Mouse (Mus musculus) heart, adult 11 months (tissue): Measurements from ENCODE around the gene Cacna1s.
A peak's percentile ranks its signal among the peaks of the same experiment; 100 is the strongest.

Experiments
- DNase-seq: peaks from one replicate; pipeline ENCODE4 v3.0.0; 2022

The Cacna1s gene

GRCm38 (mm10) chr1:136138191-136138830 lies 85.8 kb downstream of the Cacna1s start:
- no peak for DNase-seq

DNA sequence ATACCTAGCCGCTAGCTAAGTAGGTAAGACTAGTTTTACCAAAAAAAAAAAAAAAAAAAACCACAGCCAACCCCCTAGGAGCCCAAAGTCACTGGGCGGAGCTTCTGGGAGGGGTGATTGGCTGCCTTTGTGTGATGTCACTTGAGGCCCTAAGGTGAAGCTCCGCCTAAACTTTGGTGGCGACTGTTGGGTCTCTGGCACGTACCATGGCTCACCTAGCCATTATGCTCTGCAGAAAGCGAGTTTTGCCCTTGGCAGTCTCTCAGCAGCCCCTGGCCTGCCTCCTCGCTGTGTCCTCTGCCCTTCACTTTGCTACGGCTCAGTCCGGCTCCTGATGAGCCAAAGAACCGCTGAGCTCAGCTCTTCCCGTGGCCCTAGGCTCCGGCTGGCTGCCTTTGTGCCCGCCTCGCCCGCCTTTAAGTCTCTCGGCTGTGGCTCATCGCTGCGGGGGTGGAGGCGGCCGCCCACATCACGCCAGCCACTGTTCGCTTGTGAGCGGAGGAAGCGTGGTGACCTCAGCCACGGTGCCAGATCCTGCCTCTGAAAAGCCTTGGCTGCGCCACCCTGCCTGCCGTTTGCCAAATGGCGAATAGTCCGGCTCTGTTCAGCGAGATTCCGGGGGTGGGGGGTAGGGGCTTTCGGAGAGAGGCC lies 87.6 kb downstream of the Cacna1s start:
- DNase-seq = peak; percentile 98

DNA sequence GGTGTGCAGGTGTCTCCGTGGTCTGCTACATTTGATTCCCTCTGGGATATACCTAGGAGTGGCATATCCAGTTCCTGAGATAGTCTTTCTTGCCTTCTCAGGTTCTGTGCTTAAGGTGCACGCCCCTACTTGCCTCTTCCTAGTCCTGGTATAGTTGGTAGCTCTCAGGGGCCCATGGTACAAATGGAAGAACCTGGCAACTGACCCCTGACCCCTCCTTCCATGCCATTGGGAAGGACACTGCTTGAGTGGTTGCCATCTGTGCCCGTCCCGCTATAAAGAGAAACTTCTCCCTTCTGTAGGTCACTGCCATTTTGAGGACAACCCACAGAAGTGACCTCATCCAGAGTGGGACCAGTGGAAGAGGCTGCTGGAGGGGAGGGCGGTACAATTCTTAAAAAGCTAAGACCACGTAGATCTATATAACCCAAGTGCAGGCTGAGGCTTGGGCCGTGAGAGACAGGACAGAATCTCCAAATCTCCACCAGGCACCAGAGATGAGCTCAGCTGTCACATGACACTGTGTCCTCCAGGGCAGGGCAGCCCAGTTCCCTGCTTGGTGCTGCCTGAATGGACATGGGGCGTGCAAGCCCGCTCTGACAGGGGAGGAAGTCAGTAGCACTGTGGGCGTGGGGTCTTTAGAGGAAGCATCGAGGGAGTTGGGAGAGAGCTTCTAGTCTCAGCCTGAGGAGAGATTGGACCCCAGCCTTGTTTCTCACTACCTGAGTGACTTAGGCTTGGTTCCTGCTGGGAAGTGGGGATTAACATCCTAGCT lies 88.8 kb downstream of the Cacna1s start:
- peak; percentile 98 for DNase-seq

- peak; percentile 88 for DNase-seq
Observed at GRCm38 (mm10) chr1:136142336-136142735, 89.8 kb downstream of the Cacna1s start.

GRCm38 (mm10) chr1:136143514-136143913 lies 91.0 kb downstream of the Cacna1s start:
- no peak for DNase-seq

- peak; percentile 84 for DNase-seq
Observed at GRCm38 (mm10) chr1:136149702-136150101, 97.2 kb downstream of the Cacna1s start.

- no peak for DNase-seq
Observed at GRCm38 (mm10) chr1:136151371-136151770, 98.8 kb downstream of the Cacna1s start.

- no peak for DNase-seq
Observed at GRCm38 (mm10) chr1:136156304-136156703, 103.8 kb downstream of the Cacna1s start.

- DNase-seq = no peak
Observed at GRCm38 (mm10) chr1:136156951-136157350, 104.4 kb downstream of the Cacna1s start.

DNA sequence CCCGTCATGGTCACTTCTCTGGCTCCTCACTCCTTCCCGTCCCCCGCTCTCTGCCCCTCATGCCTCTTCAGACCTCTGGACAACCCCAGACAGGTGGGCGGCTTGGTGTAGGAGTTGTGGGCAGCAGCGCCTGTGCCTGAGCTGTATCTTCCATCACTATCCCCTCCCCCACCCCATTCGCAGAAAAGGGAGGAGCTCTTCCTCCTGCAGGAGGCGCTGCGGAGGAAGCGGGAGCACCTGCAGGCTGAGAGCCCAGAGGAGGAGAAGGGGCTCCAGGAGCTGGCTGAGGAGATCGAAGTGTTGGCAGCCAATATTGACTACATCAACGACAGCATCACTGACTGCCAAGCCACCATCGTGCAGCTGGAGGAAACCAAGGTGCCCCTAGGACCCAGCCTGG lies 107.3 kb downstream of the Cacna1s start:
- DNase-seq = no peak

DNA sequence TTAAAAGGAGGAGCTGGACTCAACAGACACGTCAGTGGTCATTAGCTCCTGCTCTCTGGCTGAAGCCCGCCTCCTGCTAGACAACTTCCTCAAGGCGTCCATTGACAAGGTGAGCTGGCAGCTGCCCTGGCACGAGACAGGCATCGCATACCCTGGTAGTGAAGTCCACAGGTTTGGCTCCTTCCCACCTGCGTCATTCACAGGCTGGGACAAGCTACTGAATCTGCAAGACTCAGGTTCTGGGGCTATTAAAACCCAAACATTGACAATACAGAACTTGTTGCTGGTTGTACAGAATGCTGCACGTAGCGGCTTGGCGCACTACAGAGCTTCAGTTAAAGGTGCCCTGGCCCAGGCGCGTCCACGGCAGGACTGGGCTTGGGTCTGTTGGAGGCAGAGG lies 107.7 kb downstream of the Cacna1s start:
- no peak for DNase-seq

DNA sequence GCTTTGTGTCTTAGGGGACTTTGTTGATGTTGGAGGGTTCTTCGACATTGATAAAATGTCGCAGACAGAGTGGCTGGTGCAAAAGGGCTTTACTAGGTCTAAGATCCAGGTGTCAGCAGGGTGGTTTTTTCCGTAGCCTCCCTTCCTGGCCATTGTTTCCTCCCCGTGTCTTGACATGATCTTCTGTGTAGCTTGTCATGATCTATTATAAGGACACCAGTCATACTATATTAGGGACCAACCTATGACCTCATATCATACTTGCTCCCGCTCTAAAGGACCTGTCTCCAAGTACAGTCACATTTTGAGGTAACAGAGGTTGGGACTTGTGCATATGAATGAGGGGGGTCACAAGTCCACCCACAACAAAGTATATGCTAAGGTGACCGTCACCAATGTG lies 108.4 kb downstream of the Cacna1s start:
- no peak for DNase-seq

- DNase-seq = no peak
Observed at GRCm38 (mm10) chr1:136161333-136161921, 108.9 kb downstream of the Cacna1s start.

DNA sequence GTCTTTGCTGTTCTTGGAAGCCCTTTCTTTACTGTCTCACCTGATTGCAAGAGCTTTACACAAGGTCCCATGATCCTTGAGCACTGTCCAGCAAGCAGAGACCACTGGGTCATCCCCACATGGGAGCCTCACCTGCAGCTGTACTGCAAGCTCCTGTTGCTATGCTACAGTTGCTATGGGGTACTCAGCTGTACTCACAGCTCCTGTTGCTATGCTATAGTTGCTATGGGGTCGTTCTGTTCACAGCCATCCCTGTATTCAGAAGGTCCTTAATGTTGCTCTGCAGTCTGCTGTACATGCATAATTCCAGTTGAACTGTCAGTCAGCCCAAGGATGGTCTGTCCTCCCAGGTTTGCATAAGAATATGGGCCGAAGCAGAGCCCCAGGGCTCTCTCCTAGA lies 112.9 kb downstream of the Cacna1s start:
- DNase-seq = no peak

- no peak for DNase-seq
Observed at GRCm38 (mm10) chr1:136167657-136168056, 115.1 kb downstream of the Cacna1s start.
